Mouse (Mus musculus) lung, adult 2 months (tissue): Measurements from ENCODE around the gene Mageb16.

Experiments used
- CTCF ChIP-seq: fragments of 200-500 bp; IDR thresholded peaks from 2 replicates; pipeline ENCODE4 v1.5.1; 2011; ENCODE audit warnings: mild to moderate bottlenecking, low read length, control low read depth; ENCODE audit not compliant: insufficient read depth
- POLR2A ChIP-seq: fragments of 200-500 bp; IDR thresholded peaks from 2 replicates; pipeline ENCODE4 v1.6.1; 2011; ENCODE audit warnings: low read depth, mild to moderate bottlenecking, control low read depth, low read length, borderline replicate concordance; ENCODE audit errors: extremely low read depth

DNA sequence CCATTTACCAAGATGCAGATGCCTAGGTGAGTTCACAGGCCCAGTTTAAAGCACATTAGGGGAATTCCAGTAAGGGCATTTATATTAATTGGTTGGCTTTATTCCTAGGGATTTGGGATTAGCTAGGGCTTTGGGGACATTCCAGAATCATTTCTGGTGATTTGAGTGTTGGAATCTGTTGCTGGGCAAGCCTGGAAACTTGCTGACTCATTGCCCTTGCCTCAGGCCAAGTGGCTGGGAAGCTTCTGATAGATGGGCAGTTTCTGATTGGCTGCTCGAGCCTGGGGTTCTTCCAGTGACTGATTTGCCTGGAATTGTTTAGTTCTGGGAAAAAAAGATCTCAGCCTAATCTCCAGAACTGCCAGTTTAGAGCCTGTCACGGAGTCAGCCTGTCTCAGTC is 20.1 kb downstream of the Mageb16 start:
- TF ChIP-seq CTCF (no peak), POLR2A (no peak)
